Mouse (Mus musculus) stomach, embryonic 14.5 days (tissue): Measurements from ENCODE around the gene Lrig2. TPM values are rescaled to one million over a fixed set of nuclear protein-coding genes. Genes with fewer than 3 reads are reported as not detected.

Experiments used
- ATAC-seq: fragments of 200-750 bp; cut with Nextera tagmentation; 2 replicates; pipeline ENCODE4 v1.8.0; 2017; ENCODE audit warnings: low read depth, moderate TSS enrichment; ENCODE audit not compliant: insufficient number of reproducible peaks, insufficient read depth, low FRiP score
- H3K27ac ChIP-seq: fragments of 300-500 bp; sonication (generic); 2 replicates; pipeline ENCODE4 v1.5.1; 2014; ENCODE audit warnings: mild to moderate bottlenecking, low read length, moderate library complexity, mixed read lengths
- H3K27me3 ChIP-seq: fragments of 300-500 bp; sonication (generic); 2 replicates; pipeline ENCODE4 v1.6.1; 2014; ENCODE audit warnings: low read length, control low read depth, mixed read lengths; ENCODE audit not compliant: control insufficient read depth, insufficient read depth
- H3K36me3 ChIP-seq: fragments of 300-500 bp; sonication (generic); 2 replicates; pipeline ENCODE4 v1.6.1; 2014; ENCODE audit warnings: mild to moderate bottlenecking, control low read depth, low read length, moderate library complexity, mixed read lengths; ENCODE audit not compliant: control insufficient read depth, insufficient read depth
- H3K4me1 ChIP-seq: fragments of 300-500 bp; sonication (generic); 2 replicates; pipeline ENCODE4 v1.6.1; 2014; ENCODE audit warnings: low read length, control low read depth, mixed read lengths; ENCODE audit not compliant: control insufficient read depth, insufficient read depth
- H3K4me2 ChIP-seq: fragments of 300-500 bp; sonication (generic); replicated peaks from 2 replicates; pipeline ENCODE4 v1.6.1; 2014; ENCODE audit warnings: low read depth, low read length, control low read depth
- H3K4me3 ChIP-seq: fragments of 300-500 bp; sonication (generic); 2 replicates; pipeline ENCODE4 v1.5.1; 2014; ENCODE audit warnings: low read depth, low read length, control low read depth
- H3K9ac ChIP-seq: fragments of 300-500 bp; sonication (generic); replicated peaks from 2 replicates; pipeline ENCODE4 v1.6.1; 2014; ENCODE audit warnings: low read depth, mild to moderate bottlenecking, control low read depth, low read length, moderate library complexity, mixed read lengths
- H3K9me3 ChIP-seq: fragments of 300-500 bp; sonication (generic); 2 replicates; pipeline ENCODE4 v1.6.1; 2016; ENCODE audit warnings: low read depth, low read length, control low read depth; ENCODE audit not compliant: control insufficient read depth
- WGBS: fragments of 180-500 bp; shearing (Covaris S2); extraction: QIAGEN DNeasy Blood & Tissue Kit; methylation state at CpG from one replicate; pipeline ENCODE4 v1.1.7; 2014; 5-methylcytosine and 5-hydroxymethylcytosine counted together
- polyA plus RNA-seq: library from polyadenylated mRNA; unstranded; fragments of >200 nt; fragmentation: Nextera tagmentation; extraction: Ambion mirVana; gene quantifications from 2 replicates; pipeline ENCODE4 v1.2.1, GENCODE M21; 2014

The Lrig2 gene
- polyA plus RNA-seq, 1 experiment from 2014 or later, result 25.7 TPM

DNA sequence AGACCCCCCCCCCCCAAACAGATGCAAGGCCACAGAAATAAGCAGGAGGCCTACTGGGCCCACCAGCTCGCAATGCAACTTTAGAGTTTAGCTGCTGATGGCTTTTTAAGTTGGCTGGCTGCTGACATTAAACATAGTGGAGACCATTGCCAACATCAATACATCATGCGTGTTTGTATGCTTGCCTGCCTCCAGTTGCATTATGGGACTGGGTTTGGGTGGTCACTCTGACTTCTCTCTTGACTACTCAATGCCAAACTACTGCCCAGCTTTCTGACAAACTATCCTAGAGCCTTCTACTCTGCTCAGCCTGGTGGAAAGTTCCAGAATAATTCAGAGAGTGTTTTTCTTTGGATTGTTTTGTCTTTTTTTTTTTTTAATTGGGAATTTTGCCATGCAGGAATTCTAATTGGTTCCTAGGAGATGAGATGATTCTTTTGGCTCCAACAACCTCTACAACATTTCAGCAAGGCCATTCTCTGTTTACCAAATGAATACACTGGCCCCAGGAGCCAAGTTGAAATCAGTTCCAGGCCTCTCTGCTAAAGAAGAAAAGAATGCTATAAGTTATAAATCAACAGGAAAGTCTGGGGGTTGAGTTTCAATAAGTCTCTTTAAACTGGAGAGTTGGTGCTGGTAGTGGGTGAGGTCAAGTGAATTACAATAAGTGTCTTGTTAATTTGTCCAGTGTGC is 161.3 kb downstream of the Lrig2 start:
- no peaks in the 10 kb centered on the region for H3K9me3 ChIP-seq
- H3K4me3 ChIP-seq, result no peak overlapping the region
- WGBS, result 78% methylated on average over 2 of the region's 2 CpGs
- no peak overlapping the region for H3K9ac ChIP-seq
- no peak for ATAC-seq
- no peak overlapping the region for H3K4me2 ChIP-seq
- no peaks in the 10 kb centered on the region for H3K27me3 ChIP-seq
- H3K4me1 ChIP-seq, result peaks cover 7% of the 10 kb centered on the region; the same call in 1 of the 2 replicates
- peak overlapping the region; percentile 7; the same call in 1 of the 2 replicates for H3K27ac ChIP-seq
- H3K36me3 ChIP-seq, result no peaks in the 10 kb centered on the region

- no peaks in the 10 kb centered on the region for H3K9me3 ChIP-seq
- H3K36me3 ChIP-seq, result no peaks in the 10 kb centered on the region
- peaks cover 7% of the 10 kb centered on the region; the same call in 1 of the 2 replicates for H3K4me1 ChIP-seq
- H3K27ac ChIP-seq, result peak overlapping the region; percentile 45; the same call in 1 of the 2 replicates
- H3K27me3 ChIP-seq, result no peaks in the 10 kb centered on the region
- H3K4me3 ChIP-seq, result no peak overlapping the region
- WGBS, result 54% methylated on average over 2 of the region's 2 CpGs
- 0 out of 2 replicates have a peak, but pooled peaks have one; percentile 37 for ATAC-seq
- no peak overlapping the region for H3K9ac ChIP-seq
- no peak overlapping the region for H3K4me2 ChIP-seq
These were observed 161.9 kb downstream of the Lrig2 start for GRCm38 (mm10) chr3:104349847-104350228.

DNA sequence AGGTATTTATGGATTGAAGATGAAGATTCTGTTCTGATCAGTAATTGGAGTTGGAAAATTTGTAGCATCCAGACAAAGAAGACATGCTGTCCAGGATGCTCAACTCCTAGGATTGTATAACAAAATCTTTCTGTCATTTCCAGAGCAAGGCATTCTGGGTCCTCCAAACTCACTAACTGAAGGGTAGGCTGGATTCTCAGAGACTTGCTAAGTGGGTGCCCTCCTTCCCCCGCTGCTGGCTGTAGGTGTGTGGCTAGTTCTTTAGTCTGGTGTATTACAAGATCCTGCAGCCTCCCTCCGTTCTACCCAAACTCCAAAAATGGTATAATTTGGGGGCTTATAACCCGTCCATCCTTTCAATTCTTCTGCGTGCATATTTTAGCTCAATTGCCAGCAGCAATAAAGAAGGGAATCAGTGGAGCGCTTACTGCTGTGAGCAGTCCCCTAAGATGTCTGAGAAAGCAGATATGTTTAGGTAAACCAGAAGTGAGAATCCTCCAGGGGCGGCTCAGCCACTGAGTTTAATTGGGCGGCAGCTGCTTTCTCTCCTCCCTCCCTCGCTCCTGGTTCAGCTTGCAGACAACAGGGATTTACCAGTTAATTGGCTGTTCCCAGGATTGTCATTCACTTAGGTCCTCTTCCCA is 162.4 kb downstream of the Lrig2 start:
- no peak overlapping the region for H3K4me3 ChIP-seq
- H3K36me3 ChIP-seq, result no peaks in the 10 kb centered on the region
- H3K9me3 ChIP-seq, result no peaks in the 10 kb centered on the region
- H3K9ac ChIP-seq, result no peak overlapping the region
- no peak for ATAC-seq
- H3K27me3 ChIP-seq, result no peaks in the 10 kb centered on the region
- 33% methylated on average over 8 of the region's 8 CpGs for WGBS
- peaks cover 7% of the 10 kb centered on the region; the same call in 1 of the 2 replicates for H3K4me1 ChIP-seq
- peak overlapping the region; percentile 45; the same call in 1 of the 2 replicates for H3K27ac ChIP-seq
- no peak overlapping the region for H3K4me2 ChIP-seq

Other genes starting within 250 kb of the Lrig2 start
- 23.8 and 26.1 TPM in 2 replicates for gene Slc16a1, start 126.8 kb upstream of the Lrig2 start, polyA plus RNA-seq